17 mouse cellular contexts compared by ENCODE assay signal in genomic region chr1:126706611-126707010, GRCm38 (mm10).
"Had no signal": no experiment of that assay in that cellular context is flagged by ENCODE, and none has a peak within 500 bp of the region (broad histone marks: within the 10 kb centered on the region; RNA-seq: fewer than 3 reads in every experiment).

No protein-coding gene starts in this region.

- H3K36me3 ChIP-seq: midbrain, embryonic 12.5 days; neural tube, embryonic 13.5 days; stomach, embryonic 15.5 days had no signal

- H3K27me3 ChIP-seq: midbrain, embryonic 12.5 days; neural tube, embryonic 13.5 days; stomach, embryonic 15.5 days had no signal

- H3K4me1 ChIP-seq: stomach, embryonic 15.5 days had no signal

- H3K27ac ChIP-seq: liver, embryonic 14.5 days; midbrain, embryonic 10.5 days; midbrain, embryonic 12.5 days; neural tube, embryonic 13.5 days; stomach, embryonic 15.5 days; stomach, postnatal 0 days had no signal

- H3K9ac ChIP-seq: liver, embryonic 14.5 days; lung, embryonic 14.5 days; midbrain, embryonic 12.5 days; neural tube, embryonic 13.5 days; stomach, embryonic 15.5 days had no signal

- H3K9me3 ChIP-seq: midbrain, embryonic 10.5 days; midbrain, embryonic 12.5 days; neural tube, embryonic 13.5 days; stomach, embryonic 15.5 days had no signal

- DNase-seq: lung, adult 18-20 months; lung, embryonic 14.5 days; lung, postnatal 10 days; lung, postnatal 4 days; midbrain, embryonic 14.5 days; right cerebral cortex, postnatal 14 days; thymus, adult 18-20 months; thymus, postnatal 25 days; thymus, postnatal 4 days had no signal

- H3K4me3 ChIP-seq: midbrain, embryonic 10.5 days; midbrain, embryonic 12.5 days; myocyte; neural tube, embryonic 13.5 days; stomach, embryonic 15.5 days had no signal

- H3K4me2 ChIP-seq: lung, embryonic 14.5 days; midbrain, embryonic 12.5 days; neural tube, embryonic 13.5 days; stomach, embryonic 15.5 days had no signal

- ATAC-seq: midbrain, embryonic 16.5 days had no signal
